Mouse (Mus musculus): ENCODE results near the gene Midn.

Midn gene

GRCm38 (mm10) chr10:80144864-80145838 is 2.9 kb upstream of the Midn start:
- DNase-seq, result peak; percentile 80

- DNase-seq, result peak; percentile 37
These were observed 2.2 kb upstream of the Midn start for GRCm38 (mm10) chr10:80145896-80146295.

GRCm38 (mm10) chr10:80146568-80147011 is 1.5 kb upstream of the Midn start:
- DNase-seq, result peak; percentile 30

- peak; percentile 24 for DNase-seq
These were observed 840 bp upstream of the Midn start for GRCm38 (mm10) chr10:80147146-80147718.

- peak; percentile 95 for DNase-seq
These were observed 678 bp downstream of the Midn start for GRCm38 (mm10) chr10:80148610-80149290.

GRCm38 (mm10) chr10:80149291-80150225 is 1.5 kb downstream of the Midn start:
- DNase-seq, result peak; percentile 97

- peak; percentile 72 for DNase-seq
These were observed 2.4 kb downstream of the Midn start for GRCm38 (mm10) chr10:80150226-80151210.

- DNase-seq, result peak; percentile 80
These were observed 3.4 kb downstream of the Midn start for GRCm38 (mm10) chr10:80151211-80152034.

- no peak for DNase-seq
These were observed 4.2 kb downstream of the Midn start for GRCm38 (mm10) chr10:80152071-80152872.

GRCm38 (mm10) chr10:80152873-80153260 is 4.8 kb downstream of the Midn start:
- DNase-seq, result no peak

GRCm38 (mm10) chr10:80153713-80154112 is 5.6 kb downstream of the Midn start:
- DNase-seq, result no peak

GRCm38 (mm10) chr10:80154384-80154783 is 6.3 kb downstream of the Midn start:
- DNase-seq, result no peak

- no peak for DNase-seq
These were observed 7.2 kb downstream of the Midn start for GRCm38 (mm10) chr10:80155277-80155676.

GRCm38 (mm10) chr10:80156002-80156751 is 8.1 kb downstream of the Midn start:
- no peak for DNase-seq

GRCm38 (mm10) chr10:80156752-80157053 is 8.6 kb downstream of the Midn start:
- no peak for DNase-seq

- no peak for DNase-seq
These were observed 9.3 kb downstream of the Midn start for GRCm38 (mm10) chr10:80157141-80157929.

GRCm38 (mm10) chr10:80158307-80158986 is 10.4 kb downstream of the Midn start:
- peak; percentile 46 for DNase-seq

Measured in right cerebral cortex, postnatal 14 days (tissue).